9 mouse cellular contexts compared by ENCODE assay signal in the genomic region with DNA sequence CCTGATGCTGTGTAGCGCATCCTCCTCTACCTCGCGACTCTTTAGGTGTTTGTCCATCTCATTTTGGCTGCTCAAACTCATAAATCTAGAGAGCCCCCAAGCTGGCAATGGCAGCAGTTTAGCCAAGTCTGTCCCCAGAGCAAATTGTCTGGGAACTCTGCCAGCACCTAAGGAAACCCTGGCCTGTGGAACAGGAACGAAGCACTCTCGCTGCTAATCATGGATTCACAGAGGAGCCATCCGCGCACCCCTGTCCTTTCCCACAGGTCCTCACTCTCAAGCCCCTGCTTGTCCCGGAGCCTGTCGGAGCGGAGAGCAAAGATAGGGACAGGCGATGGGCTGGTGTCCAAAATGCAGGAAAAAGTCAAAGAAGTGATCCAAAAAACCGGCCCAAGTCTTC.
DNase-seq lines count a peak whose midpoint lies in the region.
"Had no signal": no experiment of that assay in that cellular context is flagged by ENCODE, and none has a peak within 500 bp of the region (broad histone marks: within the 10 kb centered on the region; RNA-seq: fewer than 3 reads in every experiment).

No protein-coding gene starts in this region.

- intact Hi-C loops in gastrocnemius, postnatal 14 days (cut with DNase I; ENCODE audit: low total_unique reads): loop anchor here (10.0 kb wide), 1 partner anchor 192 kb away; no protein-coding TSS in a partner anchor

- peak; percentile 25 for DNase-seq in kidney, postnatal 14 days
- DNase-seq in kidney, adult 8-10 months: no peak
- DNase-seq in adrenal gland, postnatal 14 days: peak; percentile 67
- peak; percentile 27 for DNase-seq in cerebellum, adult 8-10 months
- peak; percentile 70 for DNase-seq in heart, postnatal 4 days
- no peak for DNase-seq in thymus, adult 18-20 months
- no peak for DNase-seq in retina, embryonic 14.5 days (ENCODE audit: low spot score)
- DNase-seq in gastrocnemius, postnatal 14 days: no peak
- DNase-seq: thymus, postnatal 36 days had no signal

Comparison
In these comparisons a context has a peak if more than half of its experiments do, and no peak if none do; other contexts are left out.
1. DNase-seq: peak in kidney, postnatal 14 days (single experiment), adrenal gland, postnatal 14 days (single experiment), cerebellum, adult 8-10 months (single experiment) and heart, postnatal 4 days (single experiment); none in kidney, adult 8-10 months (0 of 2), thymus, adult 18-20 months (0 of 2), retina, embryonic 14.5 days (single experiment) and gastrocnemius, postnatal 14 days (single experiment).